Mouse (Mus musculus) thymus, adult 2 months (tissue): ENCODE results near the gene Gm37596.

Source experiments
- CTCF ChIP-seq: fragments of 200-500 bp; IDR thresholded peaks from 2 replicates; pipeline ENCODE4 v1.5.1; 2012; ENCODE audit warnings: mild to moderate bottlenecking, control low read depth, low read length, moderate library complexity, borderline replicate concordance; ENCODE audit not compliant: control insufficient read depth, poor library complexity, insufficient read depth; ENCODE audit errors: extremely low read depth
- POLR2A ChIP-seq: fragments of 200-500 bp; IDR thresholded peaks from 2 replicates; pipeline ENCODE4 v1.6.1; 2012; ENCODE audit warnings: mild to moderate bottlenecking, low read length, control low read depth, moderate library complexity; ENCODE audit not compliant: control insufficient read depth, poor library complexity, insufficient read depth; ENCODE audit errors: extremely low read depth

- TF ChIP-seq CTCF (no peak), POLR2A (no peak)
Observed at GRCm38 (mm10) chr3:93652586-93652985, 40.3 kb downstream of the Gm37596 start, which contains the start of gene Tdpoz2.
